Mouse (Mus musculus): Measurements from ENCODE around the gene Ccdc15. TPM values are rescaled to one million over a fixed set of nuclear protein-coding genes. Genes with fewer than 3 reads are reported as not detected.

Ccdc15 gene
- total RNA-seq (2021): 1 to 10 TPM; 6.0 TPM
- long read RNA-seq, experiment 1, partial matches to known transcripts: 0 of 1 reads
- long read RNA-seq, experiment 1, other reads (novel, unspliced or antisense): 0 of 1 reads
- long read RNA-seq, experiment 2, partial matches to known transcripts: 2 of 2 reads
- long read RNA-seq, experiment 2, other reads (novel, unspliced or antisense): 0 of 2 reads

GRCm38 (mm10) chr9:37347988-37348642 lies at the start of gene Ccdc15:
Gene Ccdc15, minus strand, starts transcription at chr9:37348432.
- DNase-seq (ENCODE audit: low spot score in 2 of 2): peak; percentile 91 to 96

- no peak for DNase-seq (ENCODE audit: low spot score in 2 of 2)
These were observed 45.4 kb upstream of the Ccdc15 start for GRCm38 (mm10) chr9:37393482-37394131.

GRCm38 (mm10) chr9:37392071-37392470 lies 43.8 kb upstream of the Ccdc15 start:
- DNase-seq (ENCODE audit: low spot score in 2 of 2): no peak

GRCm38 (mm10) chr9:37390891-37391290 lies 42.7 kb upstream of the Ccdc15 start:
- DNase-seq (ENCODE audit: low spot score in 2 of 2): no peak

- peak in 1 of 2 experiments; percentile 15 for DNase-seq (ENCODE audit: low spot score in 2 of 2)
These were observed 36.3 kb upstream of the Ccdc15 start for GRCm38 (mm10) chr9:37384284-37385182.

- no peak for DNase-seq (ENCODE audit: low spot score in 2 of 2)
These were observed 34.9 kb upstream of the Ccdc15 start for GRCm38 (mm10) chr9:37383161-37383560.

- DNase-seq (ENCODE audit: low spot score in 2 of 2): no peak
These were observed 27.5 kb upstream of the Ccdc15 start for GRCm38 (mm10) chr9:37375718-37376117.

GRCm38 (mm10) chr9:37371232-37371801 lies 23.1 kb upstream of the Ccdc15 start:
- no peak for DNase-seq (ENCODE audit: low spot score in 2 of 2)

- DNase-seq (ENCODE audit: low spot score in 2 of 2): no peak
These were observed 20.6 kb upstream of the Ccdc15 start for GRCm38 (mm10) chr9:37368860-37369259.

GRCm38 (mm10) chr9:37368081-37368830 lies 20.0 kb upstream of the Ccdc15 start:
- no peak for DNase-seq (ENCODE audit: low spot score in 2 of 2)

- no peak for DNase-seq (ENCODE audit: low spot score in 2 of 2)
These were observed 19.3 kb upstream of the Ccdc15 start, which contains the start of gene Hepacam for GRCm38 (mm10) chr9:37367301-37368080. Gene Hepacam, plus strand, starts transcription at chr9:37367351.

- no peak for DNase-seq (ENCODE audit: low spot score in 2 of 2)
These were observed 17.5 kb upstream of the Ccdc15 start for GRCm38 (mm10) chr9:37365706-37366105.

GRCm38 (mm10) chr9:37364392-37364791 lies 16.2 kb upstream of the Ccdc15 start:
- no peak for DNase-seq (ENCODE audit: low spot score in 2 of 2)

GRCm38 (mm10) chr9:37363551-37363950 lies 15.3 kb upstream of the Ccdc15 start:
- DNase-seq (ENCODE audit: low spot score in 2 of 2): no peak

GRCm38 (mm10) chr9:37362881-37363280 lies 14.6 kb upstream of the Ccdc15 start:
- DNase-seq (ENCODE audit: low spot score in 2 of 2): no peak

- no peak for DNase-seq (ENCODE audit: low spot score in 2 of 2)
These were observed 13.9 kb upstream of the Ccdc15 start for GRCm38 (mm10) chr9:37362084-37362483.

GRCm38 (mm10) chr9:37359331-37360220 lies 11.3 kb upstream of the Ccdc15 start:
- peak in 1 of 2 experiments; percentile 13 for DNase-seq (ENCODE audit: low spot score in 2 of 2)

- no peak for DNase-seq (ENCODE audit: low spot score in 2 of 2)
These were observed 10.6 kb upstream of the Ccdc15 start for GRCm38 (mm10) chr9:37358713-37359330.
